Mouse (Mus musculus) liver, adult 2 months (tissue): ENCODE measurements at regions not wholly inside any gene's neighbourhood (a gene's known extent, or its start where the extent isn't known, plus 50 kb on each side); places are given as distances from the start of the nearest gene placed in this dataset.
A peak's percentile ranks its signal among the peaks of the same experiment; 100 is the strongest.

Experiments
- DNase-seq: peaks from one replicate; pipeline ENCODE4 v3.0.0-alpha.2; 2011; ENCODE audit warnings: low read depth, low spot score; ENCODE audit errors: extremely low read depth
- H3K27ac ChIP-seq: fragments of 200-500 bp; replicated peaks from 2 replicates; pipeline ENCODE4 v1.5.1; 2012; ENCODE audit warnings: low read depth, mild to moderate bottlenecking, control low read depth, inconsistent platforms, low read length; ENCODE audit not compliant: insufficient read depth
- H3K27me3 ChIP-seq: fragments of 200-500 bp; 2 replicates; pipeline ENCODE4 v1.6.1; 2012; ENCODE audit warnings: mild to moderate bottlenecking, moderate library complexity, low read length, inconsistent platforms; ENCODE audit not compliant: control insufficient read depth, insufficient read depth
- H3K36me3 ChIP-seq: fragments of 200-500 bp; 2 replicates; pipeline ENCODE4 v1.6.1; 2012; ENCODE audit warnings: low read length, inconsistent platforms; ENCODE audit not compliant: control insufficient read depth, insufficient read depth
- H3K4me1 ChIP-seq: fragments of 200-500 bp; 2 replicates; pipeline ENCODE4 v1.6.1; 2011; ENCODE audit warnings: low read length; ENCODE audit not compliant: control insufficient read depth, insufficient read depth
- H3K4me3 ChIP-seq: fragments of 200-500 bp; 2 replicates; pipeline ENCODE4 v1.5.1; 2011; ENCODE audit warnings: low read depth, mild to moderate bottlenecking, control low read depth, low read length, moderate library complexity; ENCODE audit not compliant: insufficient read depth
- H3K79me2 ChIP-seq: fragments of 200-500 bp; 2 replicates; pipeline ENCODE4 v1.6.1; 2012; ENCODE audit warnings: inconsistent platforms, mild to moderate bottlenecking, low read length, moderate library complexity; ENCODE audit not compliant: control insufficient read depth, insufficient read depth
- H3K9ac ChIP-seq: fragments of 200-500 bp; 2 replicates; pipeline ENCODE4 v1.6.1; 2012; ENCODE audit warnings: low read depth, mild to moderate bottlenecking, control low read depth, inconsistent platforms, low read length
- CTCF ChIP-seq: fragments of 200-500 bp; IDR thresholded peaks from 2 replicates; pipeline ENCODE4 v1.5.1; 2011; ENCODE audit warnings: low read depth, low read length, control low read depth
- POLR2A ChIP-seq: fragments of 200-500 bp; IDR thresholded peaks from 2 replicates; pipeline ENCODE4 v1.6.1; 2011; ENCODE audit warnings: low read length, control low read depth; ENCODE audit not compliant: insufficient read depth; ENCODE audit errors: extremely low read depth
- WGBS: fragments of 180-500 bp; shearing (Covaris S2); methylation state at CpG from one replicate; pipeline ENCODE4 v1.1.7; 2018; 5-methylcytosine and 5-hydroxymethylcytosine counted together

DNA sequence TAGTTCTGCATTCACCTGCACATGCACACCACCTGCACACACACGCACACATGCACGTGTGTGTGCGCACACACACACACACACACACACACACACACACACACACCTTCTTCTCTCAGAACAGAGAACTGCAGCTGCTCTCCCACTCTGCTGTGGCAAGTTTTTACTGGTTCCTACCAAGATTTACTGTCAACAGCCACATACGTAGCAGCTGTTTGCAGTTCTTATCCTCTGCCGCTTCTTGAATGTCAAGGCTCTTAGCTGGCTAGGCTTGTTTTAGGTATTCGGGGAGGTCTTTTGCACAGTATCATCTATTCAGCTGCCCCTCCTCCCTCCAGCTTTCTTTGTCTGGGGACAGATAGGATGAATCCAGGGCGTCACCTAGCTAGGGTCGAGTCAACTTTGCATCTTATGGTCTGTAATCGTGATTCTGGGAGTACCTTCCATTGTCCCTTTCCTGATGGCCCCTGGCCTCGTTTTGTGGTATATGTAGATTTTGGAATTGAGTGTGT lies 64.3 kb upstream of the Ercc4 start:
- Histone ChIP-seq H3K27ac (no peak overlapping the region), H3K4me3 (no peak overlapping the region), H3K9ac (no peak overlapping the region), H3K36me3 (no peaks in the 10 kb centered on the region), H3K27me3 (no peaks in the 10 kb centered on the region), H3K79me2 (no peaks in the 10 kb centered on the region), H3K4me1 (0 out of 2 replicates have a peak, but pooled peaks cover 1% of the 10 kb centered on the region)
- DNase-seq, result no peak
- TF ChIP-seq POLR2A (no peak), CTCF (no peak)
- 80% methylated on average over 10 of the region's 10 CpGs for WGBS

DNA sequence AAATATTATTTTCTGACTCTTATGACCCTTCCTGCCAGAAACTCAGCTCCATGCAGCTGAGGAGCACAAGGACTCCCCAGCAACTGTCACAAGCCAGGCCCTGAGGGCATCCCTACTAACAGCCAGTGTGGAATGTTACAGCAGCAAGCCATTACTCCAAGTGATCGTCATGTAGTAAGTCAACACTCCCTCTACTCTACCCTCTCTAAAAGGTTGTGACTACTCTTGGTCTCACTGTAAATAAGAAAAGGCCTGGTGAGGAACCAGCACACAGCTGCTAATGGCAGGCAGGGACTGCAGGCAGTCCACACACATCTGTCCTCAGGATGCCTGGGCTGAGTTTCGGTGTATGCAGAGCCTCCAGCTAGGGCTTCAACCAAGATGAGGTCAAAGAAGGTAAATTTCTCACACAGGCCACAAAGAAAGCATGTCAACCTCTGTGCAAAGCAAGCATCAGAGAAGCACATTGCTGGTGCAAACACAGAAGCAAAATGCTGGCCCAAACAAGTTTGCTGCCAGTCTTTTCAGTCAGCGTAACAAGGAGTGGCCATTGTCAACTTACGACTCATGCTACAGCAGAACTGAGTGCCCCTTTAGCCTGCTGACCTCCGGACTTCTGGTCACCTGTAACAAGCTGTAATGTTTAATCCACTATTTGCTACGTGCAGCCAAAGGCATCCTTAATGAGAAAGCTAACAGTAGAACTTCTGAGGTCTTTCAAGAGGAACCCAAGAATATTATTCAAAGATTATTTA lies 62.9 kb upstream of the Ercc4 start:
- no peaks in the 10 kb centered on the region for H3K36me3 ChIP-seq
- no peaks in the 10 kb centered on the region for H3K79me2 ChIP-seq
- no peak overlapping the region for H3K27ac ChIP-seq
- no peak overlapping the region for H3K9ac ChIP-seq
- no peak for TF ChIP-seq POLR2A
- TF ChIP-seq CTCF, result no peak
- peak; percentile 56 for DNase-seq
- no peaks in the 10 kb centered on the region for H3K27me3 ChIP-seq
- no peak overlapping the region for H3K4me3 ChIP-seq
- H3K4me1 ChIP-seq, result 0 out of 2 replicates have a peak, but pooled peaks cover 1% of the 10 kb centered on the region
- 48% methylated on average over 6 of the region's 6 CpGs for WGBS

DNA sequence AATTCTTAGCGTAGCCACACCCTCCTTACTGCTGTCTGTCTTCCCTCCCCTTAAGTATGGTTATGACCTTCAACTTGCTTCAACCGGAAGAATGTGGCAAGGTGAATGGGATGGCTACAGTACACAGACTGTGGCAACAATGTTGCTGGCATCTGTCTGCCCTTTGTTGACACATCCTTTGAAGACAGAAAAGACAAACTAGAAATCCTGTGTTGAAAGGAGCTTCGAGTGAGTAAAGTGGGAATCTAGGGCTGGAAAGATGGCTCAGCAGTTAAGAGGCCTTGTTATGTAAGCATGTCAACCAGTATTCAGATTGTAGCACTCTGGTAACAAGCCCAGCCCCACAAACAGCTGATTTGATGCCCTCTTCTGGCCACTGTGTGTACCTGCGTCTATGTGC lies 60.2 kb upstream of the Ercc4 start:
- 88% methylated on average over 4 of the region's 4 CpGs for WGBS
- Histone ChIP-seq H3K36me3 (no peaks in the 10 kb centered on the region), H3K4me1 (no peaks in the 10 kb centered on the region), H3K27me3 (no peaks in the 10 kb centered on the region), H3K79me2 (no peaks in the 10 kb centered on the region), H3K4me3 (no peak overlapping the region), H3K9ac (no peak overlapping the region), H3K27ac (no peak overlapping the region)
- TF ChIP-seq CTCF (no peak), POLR2A (no peak)
- no peak for DNase-seq

DNA sequence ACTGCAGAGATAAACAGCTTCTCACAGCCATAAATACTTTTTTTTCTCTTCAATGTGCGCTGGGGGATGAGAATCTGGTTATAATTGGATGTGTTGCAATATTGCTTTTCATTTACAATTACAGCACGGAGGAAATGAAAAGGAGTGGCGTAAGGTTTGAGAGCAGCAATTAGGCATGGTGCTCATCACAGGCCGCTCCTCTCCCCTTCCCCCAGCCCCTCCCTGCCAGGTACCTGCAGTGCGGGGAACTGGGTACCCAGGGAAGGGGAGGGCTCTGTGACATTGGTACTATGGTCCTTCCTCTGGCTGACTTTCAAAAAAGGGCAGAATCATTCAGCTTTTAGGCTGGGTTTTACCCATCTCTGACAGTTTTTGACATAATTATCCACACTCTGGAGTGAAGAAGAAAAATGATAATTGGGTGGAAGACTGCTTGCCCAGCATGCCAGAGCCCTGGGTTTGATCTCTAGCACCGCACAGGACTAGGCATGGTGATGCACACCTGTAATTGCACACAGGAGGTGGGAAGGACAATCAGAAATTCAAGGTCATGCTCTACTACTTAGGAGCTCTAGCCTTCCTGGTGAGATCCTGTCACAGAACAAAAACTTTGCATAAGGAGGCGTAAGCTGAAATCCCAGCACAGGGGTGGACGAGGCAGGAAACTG lies 59.1 kb upstream of the Ercc4 start:
- Histone ChIP-seq H3K27ac (no peak overlapping the region), H3K27me3 (no peaks in the 10 kb centered on the region), H3K4me3 (no peak overlapping the region), H3K9ac (no peak overlapping the region), H3K36me3 (no peaks in the 10 kb centered on the region), H3K79me2 (no peaks in the 10 kb centered on the region), H3K4me1 (no peaks in the 10 kb centered on the region)
- no peak for TF ChIP-seq CTCF
- TF ChIP-seq POLR2A, result no peak
- WGBS, result 81% methylated on average over 8 of the region's 8 CpGs
- DNase-seq, result no peak

DNA sequence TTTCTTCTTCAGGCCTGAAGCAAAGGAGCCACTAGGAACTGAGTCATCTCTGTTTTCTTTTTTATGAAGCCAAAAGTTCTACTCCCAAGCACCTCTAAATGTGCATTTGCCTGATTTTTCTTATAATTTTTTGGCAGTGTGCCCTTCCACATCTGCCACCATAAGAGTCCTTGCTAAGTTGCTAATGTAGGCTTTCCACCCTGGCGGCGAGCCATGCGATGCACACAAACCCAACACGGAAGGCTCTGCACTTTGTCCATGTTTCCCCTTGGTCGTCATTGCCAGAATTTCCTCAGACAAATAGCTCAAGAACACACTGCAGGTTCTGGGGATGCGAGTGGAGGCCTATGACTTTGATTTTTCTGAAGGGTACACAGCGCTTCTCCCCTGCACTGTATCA lies 54.5 kb upstream of the Ercc4 start:
- whole genome bisulfite sequencing, result 83% methylated on average over 7 of the region's 7 CpGs
- DNase-seq, result no peak
- Histone ChIP-seq H3K27ac (no peak overlapping the region), H3K27me3 (no peaks in the 10 kb centered on the region), H3K36me3 (no peaks in the 10 kb centered on the region), H3K4me1 (no peaks in the 10 kb centered on the region), H3K9ac (no peak overlapping the region), H3K79me2 (no peaks in the 10 kb centered on the region), H3K4me3 (no peak overlapping the region)
- TF ChIP-seq CTCF, result no peak
- TF ChIP-seq POLR2A, result no peak
